Mouse (Mus musculus) colon, adult 2 months (tissue): ENCODE measurements around the gene 1700001P01Rik. TPM values are rescaled to one million over a fixed set of nuclear protein-coding genes. Genes with fewer than 3 reads are reported as not detected.

ENCODE experiments used
- polyA plus RNA-seq: library from polyadenylated mRNA; depleted of rRNA; stranded (reverse); fragments of >200 nt; gene quantifications from 2 replicates; pipeline ENCODE4 v1.2.3, GENCODE M21; 2012; rRNA removed

Gene 1700001P01Rik
- polyA plus RNA-seq, result 0.22 TPM in 1 of 2 replicates, not detected in the other

DNA sequence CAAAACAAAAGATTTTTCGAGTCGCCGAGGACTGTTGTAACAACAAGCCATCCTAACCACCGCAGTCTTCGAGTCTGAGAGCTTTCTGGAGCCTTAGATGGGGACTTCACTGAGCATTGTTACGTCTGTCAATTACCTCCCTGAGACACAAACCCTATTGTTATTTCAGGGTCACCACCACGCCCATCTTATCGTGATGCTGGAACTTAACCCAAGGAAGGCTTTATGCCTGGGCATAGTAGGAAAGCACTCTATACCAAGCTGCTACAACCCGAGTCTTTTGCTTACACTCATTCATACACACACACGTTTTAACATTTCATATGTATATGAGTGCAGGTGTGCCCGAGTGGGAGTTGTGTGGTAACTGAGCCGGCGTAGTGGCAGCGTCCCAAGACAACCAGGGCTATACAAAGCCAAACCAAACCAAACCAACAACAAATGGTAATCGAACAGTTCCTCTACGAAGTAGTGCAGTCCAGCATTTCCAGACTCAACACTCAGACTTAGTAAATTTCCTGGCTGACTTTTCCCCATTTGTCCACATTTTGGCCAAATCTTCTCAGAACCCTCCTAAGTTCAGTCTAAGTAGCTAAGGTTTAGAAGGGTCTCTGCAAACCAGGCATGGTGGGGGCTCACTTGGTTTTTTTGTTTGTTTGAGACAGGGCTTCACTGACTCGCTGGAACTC is at the start of gene 1700001P01Rik:
TSS of gene 1700001P01Rik (minus strand) at position 111 of the 689 bp plus-strand sequence.

DNA sequence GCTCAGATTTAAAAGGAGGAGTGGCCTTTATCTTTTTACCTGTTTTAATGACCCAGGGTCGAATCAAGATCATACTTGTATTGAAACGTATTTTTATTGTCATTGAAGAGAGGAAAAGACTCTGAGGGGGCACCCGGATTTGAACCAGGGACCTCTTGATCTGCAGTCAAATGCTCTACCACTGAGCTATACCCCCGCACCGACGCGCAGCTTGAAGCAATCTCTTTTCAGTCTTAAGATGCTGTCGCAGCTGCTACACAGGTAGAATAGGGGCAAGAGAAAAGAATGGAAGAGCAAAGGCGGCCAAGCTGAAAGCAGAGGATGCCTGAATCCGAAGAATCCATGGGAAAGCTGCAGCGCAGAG is 23.0 kb upstream of the 1700001P01Rik start, which contains the start of gene Lasp1:
TSS of gene Lasp1 (plus strand) at position 219 of the 364 bp plus-strand sequence.

DNA sequence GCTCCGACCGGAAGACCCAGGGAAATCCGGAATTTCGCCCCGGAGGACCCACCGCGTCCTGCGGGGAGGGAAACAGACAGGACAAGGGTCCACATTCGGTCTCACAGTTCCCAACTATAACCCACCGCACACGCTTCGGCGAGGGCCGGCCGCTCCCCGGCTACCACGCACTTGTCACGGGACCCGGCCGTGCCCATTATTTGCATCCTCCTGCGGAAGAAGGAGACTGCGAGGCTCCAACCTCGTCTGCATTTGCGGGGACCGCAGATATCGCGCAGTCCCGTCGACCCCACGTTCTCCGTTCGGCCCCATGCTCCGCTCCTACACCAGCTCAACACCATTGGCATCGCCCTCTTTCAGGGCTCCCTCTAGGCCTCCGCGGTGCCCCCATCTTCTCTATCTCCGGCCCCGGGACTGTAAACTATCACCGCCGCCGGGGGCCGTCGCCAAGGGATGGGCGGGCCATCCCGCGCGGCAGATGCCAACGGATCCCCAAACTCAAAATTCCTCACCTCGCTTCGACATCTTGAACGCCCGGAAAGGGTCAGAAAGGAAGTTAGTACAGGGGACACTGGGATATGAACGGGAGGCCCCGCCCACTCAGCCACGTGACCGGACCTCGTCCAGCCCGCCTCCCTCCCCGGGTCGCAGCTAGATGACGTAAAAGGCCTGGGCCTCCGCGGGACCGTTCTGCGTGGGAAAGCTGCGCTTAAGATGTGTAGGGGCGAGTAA is 6.3 kb upstream of the 1700001P01Rik start, which contains the start of gene Rpl23:
TSS of gene Rpl23 (minus strand) at position 606 of the 732 bp plus-strand sequence.

DNA sequence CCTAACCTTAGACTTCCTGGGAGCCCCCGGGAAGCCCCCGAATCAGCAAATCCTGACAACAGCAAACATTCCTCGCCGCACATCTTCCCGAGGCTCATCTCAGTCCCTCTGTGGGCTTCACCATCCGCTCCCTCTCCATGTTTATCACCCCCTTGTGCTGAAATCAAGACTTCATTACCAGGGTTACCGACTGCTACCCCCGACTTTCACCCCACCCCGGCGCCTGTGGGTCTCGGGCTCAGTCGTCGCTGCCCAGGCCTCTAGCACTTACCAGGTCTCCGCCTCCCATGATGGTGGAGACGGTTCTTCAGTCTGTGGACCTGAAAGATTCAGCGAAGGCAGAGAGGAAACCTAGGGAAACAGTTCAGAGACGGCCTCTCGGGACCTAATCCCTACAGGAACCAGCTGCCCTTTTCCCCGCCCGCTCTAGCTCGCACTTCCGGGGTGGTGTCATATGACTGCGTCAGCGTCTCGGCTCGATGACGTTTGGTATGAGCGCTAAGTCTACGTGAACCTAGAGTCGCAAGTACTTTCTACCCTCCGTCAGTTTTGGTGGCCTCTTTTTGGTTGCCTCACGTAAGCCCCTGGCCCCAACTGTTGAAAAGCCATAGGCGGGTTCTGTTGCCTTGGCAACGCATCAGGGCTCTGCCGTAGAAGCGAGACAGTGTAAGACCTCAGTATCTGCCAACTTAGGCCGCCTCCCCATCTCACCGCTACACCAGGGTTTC is 9.4 kb downstream of the 1700001P01Rik start, which contains the start of gene Cwc25:
TSS of gene Cwc25 (minus strand) at position 403 of the 728 bp plus-strand sequence.

DNA sequence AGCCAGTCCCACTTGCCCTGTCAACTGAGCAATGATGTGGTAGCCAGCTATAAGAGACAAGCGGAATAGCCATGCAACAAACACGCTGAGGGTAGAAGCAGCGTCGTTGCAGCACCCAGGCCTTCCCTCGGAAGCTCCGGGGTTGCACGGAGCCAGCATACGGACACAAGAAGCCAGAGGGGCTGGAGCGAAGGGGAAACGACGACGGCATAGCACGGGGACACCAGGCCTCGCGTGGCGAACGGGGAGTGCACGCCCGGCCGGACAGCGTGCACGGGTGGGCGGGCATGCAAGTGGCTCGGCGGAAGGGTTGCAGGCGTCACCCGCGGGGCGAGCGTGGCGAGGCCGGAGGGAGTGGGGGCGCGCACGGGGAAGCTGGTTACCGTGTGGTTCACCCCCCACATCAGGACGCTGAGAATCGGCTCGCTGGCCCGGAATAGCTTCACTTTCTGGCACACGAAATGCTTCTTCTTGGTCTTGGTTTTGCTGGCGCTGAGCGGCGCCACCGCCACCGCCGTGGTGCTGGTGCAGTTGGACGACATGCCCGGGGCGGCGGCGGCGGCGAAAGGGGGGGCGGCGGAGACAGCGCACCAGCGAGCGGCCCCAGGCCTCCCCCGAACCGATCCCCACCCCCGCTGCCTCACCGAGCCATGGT is 31.5 kb downstream of the 1700001P01Rik start, which contains the start of gene Pip4k2b:
TSS of gene Pip4k2b (minus strand) at position 642 of the 655 bp plus-strand sequence.

Other genes starting within 250 kb of the 1700001P01Rik start
- gene Srcin1, start 199.7 kb downstream of the 1700001P01Rik start, polyA plus RNA-seq, result 0.73 and 0.81 TPM in 2 replicates
- 4.3 and 4.6 TPM in 2 replicates for gene Epop, start 146.2 kb downstream of the 1700001P01Rik start, polyA plus RNA-seq
- gene Mllt6, start 112.5 kb downstream of the 1700001P01Rik start, polyA plus RNA-seq, result 45.1 and 49.9 TPM in 2 replicates
- 149 and 167 TPM in 2 replicates for gene Cisd3, start 90.1 kb downstream of the 1700001P01Rik start, polyA plus RNA-seq
- gene Pcgf2, start 75.4 kb downstream of the 1700001P01Rik start, polyA plus RNA-seq, result 95.9 and 122 TPM in 2 replicates
- 214 and 261 TPM in 2 replicates for gene Psmb3, start 72.5 kb downstream of the 1700001P01Rik start, polyA plus RNA-seq
- 5.8 and 6.2 TPM in 2 replicates for gene Pip4k2b, start 31.2 kb downstream of the 1700001P01Rik start, polyA plus RNA-seq
- gene Cwc25, start 9.4 kb downstream of the 1700001P01Rik start, polyA plus RNA-seq, result 5.4 and 6.2 TPM in 2 replicates
- 86.3 and 88.2 TPM in 2 replicates for gene Rpl23, start 6.5 kb upstream of the 1700001P01Rik start, polyA plus RNA-seq
- 238 and 246 TPM in 2 replicates for gene Lasp1, start 23.1 kb upstream of the 1700001P01Rik start, polyA plus RNA-seq
- gene B230217C12Rik, start 64.9 kb upstream of the 1700001P01Rik start, polyA plus RNA-seq, result 1.4 and 2.0 TPM in 2 replicates
- 0.14 TPM in 2 replicates for gene Fbxo47, start 108.2 kb upstream of the 1700001P01Rik start, polyA plus RNA-seq
- gene Plxdc1, start 210.5 kb upstream of the 1700001P01Rik start, polyA plus RNA-seq, result 2.0 and 2.4 TPM in 2 replicates
- 1.1 and 1.3 TPM in 2 replicates for gene Arl5c, start 220.3 kb upstream of the 1700001P01Rik start, polyA plus RNA-seq
- 18.1 and 18.5 TPM in 2 replicates for gene Cacnb1, start 247.1 kb upstream of the 1700001P01Rik start, polyA plus RNA-seq